ENCODE assay signal across 13 mouse cellular contexts in the genomic region with DNA sequence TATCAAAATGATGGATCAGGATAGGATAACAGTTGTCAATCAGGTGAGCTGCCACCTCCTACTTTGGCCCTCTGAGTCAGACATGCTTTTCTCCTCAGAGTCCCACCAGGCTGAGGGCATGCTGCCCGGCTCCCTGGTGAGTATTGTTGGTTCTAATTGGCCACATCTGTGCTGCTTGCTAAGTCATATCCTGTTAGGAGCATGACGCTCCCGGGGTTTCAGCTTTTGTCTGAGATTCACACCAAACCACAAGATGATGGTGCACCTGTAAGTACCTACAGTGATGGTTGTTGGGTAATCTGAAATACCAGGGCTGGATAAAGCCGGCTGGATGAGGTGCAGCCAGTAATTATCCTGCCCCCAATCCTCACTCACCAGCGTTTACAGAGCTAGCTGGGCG. TPM values are rescaled to one million over a fixed set of nuclear protein-coding genes. Genes with fewer than 3 reads are reported as not detected.
DNase-seq lines count a peak whose midpoint lies in the region; ATAC-seq and TF ChIP-seq lines count a peak whose summit lies in the region.
"Had no signal": no experiment of that assay in that cellular context is flagged by ENCODE, and none has a peak within 500 bp of the region (broad histone marks: within the 10 kb centered on the region; RNA-seq: fewer than 3 reads in every experiment).

No protein-coding gene starts in this region.

- no peaks in the 10 kb centered on the region for H3K4me1 ChIP-seq in heart, adult 2 months (ENCODE audit: control insufficient read depth, insufficient read depth, low read length)
- H3K4me1 ChIP-seq in midbrain, embryonic 13.5 days (replicated peaks): peaks cover 6% of the 10 kb centered on the region; the same call in 1 of the 2 replicates
- H3K4me1 ChIP-seq in lung, adult 2 months (ENCODE audit: control insufficient read depth, insufficient read depth, low read length): no peaks in the 10 kb centered on the region

- intact Hi-C loops in heart, adult 2 months (cut with DNase I): no loop called here
- intact Hi-C loops in heart, postnatal 25 days (cut with DNase I): no loop called here

- H3K79me2 ChIP-seq in heart, adult 2 months (replicated peaks; ENCODE audit: control insufficient read depth, insufficient read depth, low read length): no peaks in the 10 kb centered on the region

- no peak overlapping the region for H3K4me3 ChIP-seq in heart, adult 2 months
- H3K4me3 ChIP-seq in midbrain, embryonic 13.5 days (replicated peaks): no peak overlapping the region
- no peak overlapping the region for H3K4me3 ChIP-seq in lung, adult 2 months (replicated peaks; ENCODE audit: extremely low read depth, low read depth, low read length)
- H3K4me3 ChIP-seq: erythroblast, embryonic 14.5 days; myocyte had no signal

- no peak overlapping the region for H3K27ac ChIP-seq in heart, adult 2 months
- no peak overlapping the region for H3K27ac ChIP-seq in midbrain, embryonic 13.5 days

- H3K27me3 ChIP-seq in heart, adult 2 months (ENCODE audit: control insufficient read depth, insufficient read depth, low read length): no peaks in the 10 kb centered on the region
- H3K27me3 ChIP-seq in midbrain, embryonic 13.5 days: no peaks in the 10 kb centered on the region

- H3K9me3 ChIP-seq in midbrain, embryonic 13.5 days: no peaks in the 10 kb centered on the region

- TF ChIP-seq CTCF in heart, adult 2 months (IDR thresholded peaks at IDR 0.05): no peak
- TF ChIP-seq CTCF in lung, adult 2 months (IDR thresholded peaks at IDR 0.05; ENCODE audit: insufficient read depth, low read length): no peak

- TF ChIP-seq POLR2A in heart, adult 2 months (IDR thresholded peaks at IDR 0.05; ENCODE audit: insufficient read depth, low read depth, low read length): no peak
- no peak for TF ChIP-seq POLR2A in lung, adult 2 months (IDR thresholded peaks at IDR 0.05; ENCODE audit: borderline replicate concordance, extremely low read depth, low read depth, low read length)

- TF ChIP-seq EP300 in heart, adult 2 months (IDR thresholded peaks at IDR 0.05; ENCODE audit: insufficient read depth, low read depth, low read length): no peak

- H3K9ac ChIP-seq in heart, adult 2 months (ENCODE audit: low read depth, low read length): no peak overlapping the region
- H3K9ac ChIP-seq in midbrain, embryonic 13.5 days (replicated peaks): no peak overlapping the region

- ATAC-seq in midbrain, embryonic 13.5 days: peak; percentile 53; the same call in 1 of the 2 replicates
- ATAC-seq: inflammation-experienced regulatory T-cells, adult 6 months had no signal

- DNase-seq in heart, adult 11 months: peak; percentile 59
- DNase-seq in heart, adult 2 months: no peak
- peak; percentile 57 for DNase-seq in thymus, postnatal 0 days (ENCODE audit: low spot score)
- no peak for DNase-seq in thymus, postnatal 25 days
- DNase-seq in lung, adult 2 months: no peak
- no peak for DNase-seq in heart, postnatal 25 days (ENCODE audit: low spot score)
- DNase-seq: heart, postnatal 14 days; kidney, postnatal 10 days had no signal

- no peak overlapping the region for H3K4me2 ChIP-seq in midbrain, embryonic 13.5 days (replicated peaks)
- H3K4me2 ChIP-seq: liver, embryonic 11.5 days had no signal

- 35% methylated on average over 6 of the region's 6 CpGs for WGBS in heart, adult 2 months
- WGBS in midbrain, embryonic 13.5 days: 29% methylated on average over 6 of the region's 6 CpGs
- 33% methylated on average over 6 of the region's 6 CpGs for WGBS in lung, adult 2 months

- no peaks in the 10 kb centered on the region for H3K36me3 ChIP-seq in heart, adult 2 months (ENCODE audit: control insufficient read depth, insufficient read depth, low read length)
- H3K36me3 ChIP-seq in midbrain, embryonic 13.5 days: peaks cover 20% of the 10 kb centered on the region

RNA-seq across cellular contexts. Expression of a gene that starts 18.5 kb away (rescaled TPM):
- 10 to 100 TPM; 31.8 to 32.3 TPM for total RNA-seq in heart, adult 2 months (2021)
- polyA plus RNA-seq in heart, adult 2 months (2012; rRNA removed): 10.3 and 24.2 TPM in 2 replicates
- 7.4 and 11.0 TPM in 2 replicates for polyA plus RNA-seq in thymus, postnatal 0 days (2015; fragmentation: Nextera tagmentation; extraction: Ambion mirVana)
- polyA plus RNA-seq in midbrain, embryonic 13.5 days (2015; fragmentation: Nextera tagmentation; extraction: Ambion mirVana): 59.8 and 60.0 TPM in 2 replicates
- 3.0 and 5.8 TPM in 2 replicates for polyA plus RNA-seq in lung, adult 2 months (2012; rRNA removed)
- 10 to 100 TPM; 39.1 to 45.6 TPM for total RNA-seq in heart, postnatal 25 days (2021)

RNA-seq across cellular contexts. Expression of a gene that starts 21.1 kb away (rescaled TPM):
- total RNA-seq in heart, adult 2 months (2021): 10 to 100 TPM; 58.4 to 64.0 TPM
- polyA plus RNA-seq in heart, adult 2 months (2012; rRNA removed): 4.3 and 10.7 TPM in 2 replicates
- polyA plus RNA-seq in thymus, postnatal 0 days (2015; fragmentation: Nextera tagmentation; extraction: Ambion mirVana): 317 and 344 TPM in 2 replicates
- polyA plus RNA-seq in midbrain, embryonic 13.5 days (2015; fragmentation: Nextera tagmentation; extraction: Ambion mirVana): 370 and 407 TPM in 2 replicates
- 1.7 and 4.2 TPM in 2 replicates for polyA plus RNA-seq in lung, adult 2 months (2012; rRNA removed)
- total RNA-seq in heart, postnatal 25 days (2021): 10 to 100 TPM; 59.5 to 71.5 TPM

RNA-seq across cellular contexts. Expression of a gene that starts 45.2 kb away (rescaled TPM):
- total RNA-seq in heart, adult 2 months (2021): 10 to 100 TPM; 20.4 to 24.9 TPM
- 5.5 and 7.2 TPM in 2 replicates for polyA plus RNA-seq in heart, adult 2 months (2012; rRNA removed)
- 45.1 and 46.9 TPM in 2 replicates for polyA plus RNA-seq in thymus, postnatal 0 days (2015; fragmentation: Nextera tagmentation; extraction: Ambion mirVana)
- 33.2 and 35.1 TPM in 2 replicates for polyA plus RNA-seq in midbrain, embryonic 13.5 days (2015; fragmentation: Nextera tagmentation; extraction: Ambion mirVana)
- 4.0 and 4.6 TPM in 2 replicates for polyA plus RNA-seq in lung, adult 2 months (2012; rRNA removed)
- 10 to 100 TPM; 21.4 to 23.6 TPM for total RNA-seq in heart, postnatal 25 days (2021)

RNA-seq across cellular contexts. Expression of a gene that starts 50.8 kb away (rescaled TPM):
- total RNA-seq in heart, adult 2 months (2021): 10 to 100 TPM; 25.3 to 26.8 TPM
- polyA plus RNA-seq in heart, adult 2 months (2012; rRNA removed): 14.5 and 18.2 TPM in 2 replicates
- polyA plus RNA-seq in thymus, postnatal 0 days (2015; fragmentation: Nextera tagmentation; extraction: Ambion mirVana): 36.2 and 38.6 TPM in 2 replicates
- polyA plus RNA-seq in midbrain, embryonic 13.5 days (2015; fragmentation: Nextera tagmentation; extraction: Ambion mirVana): 40.8 and 43.6 TPM in 2 replicates
- 42.1 and 57.2 TPM in 2 replicates for polyA plus RNA-seq in lung, adult 2 months (2012; rRNA removed)
- total RNA-seq in heart, postnatal 25 days (2021): 10 to 100 TPM; 20.5 to 24.7 TPM

RNA-seq across cellular contexts. Expression of a gene that starts 50.9 kb away (rescaled TPM):
- under 1 TPM; 0.59 to 0.65 TPM for total RNA-seq in heart, adult 2 months (2021)
- 0.12 and 0.23 TPM in 2 replicates for polyA plus RNA-seq in heart, adult 2 months (2012; rRNA removed)
- 2.0 TPM in 2 replicates for polyA plus RNA-seq in thymus, postnatal 0 days (2015; fragmentation: Nextera tagmentation; extraction: Ambion mirVana)
- 4.2 and 4.8 TPM in 2 replicates for polyA plus RNA-seq in midbrain, embryonic 13.5 days (2015; fragmentation: Nextera tagmentation; extraction: Ambion mirVana)
- 0.37 and 0.54 TPM in 2 replicates for polyA plus RNA-seq in lung, adult 2 months (2012; rRNA removed)
- under 1 TPM; 0.39 to 0.64 TPM for total RNA-seq in heart, postnatal 25 days (2021)
- polyA plus RNA-seq: erythroblast, embryonic 14.5 days had no signal

Comparison
In these comparisons a context has a peak if more than half of its experiments do, and no peak if none do; other contexts are left out.
1. DNase-seq: peak in heart, adult 11 months (single experiment) and thymus, postnatal 0 days (single experiment); none in heart, adult 2 months (0 of 2), thymus, postnatal 25 days (single experiment), lung, adult 2 months (single experiment) and heart, postnatal 25 days (single experiment).
2. RNA of a gene that starts 21.1 kb away (polyA plus RNA-seq): 370 to 407 TPM in midbrain, embryonic 13.5 days and 317 to 344 TPM in thymus, postnatal 0 days; 4.3 to 10.7 TPM in heart, adult 2 months and 1.7 to 4.2 TPM in lung, adult 2 months; every median in the first group is over 10 times any median in the second.